Mouse (Mus musculus) embryonic fibroblast, embryonic 13.5 days (primary cell): Measurements from ENCODE around the gene Il2rb.

Experiments used
- CTCF ChIP-seq: IDR thresholded peaks from 2 replicates; pipeline ENCODE4 v1.5.1; 2011; ENCODE audit warnings: mild to moderate bottlenecking, control low read depth, low read length, moderate library complexity, borderline replicate concordance; ENCODE audit not compliant: insufficient read depth
- POLR2A ChIP-seq: IDR thresholded peaks from 2 replicates; pipeline ENCODE4 v1.6.1; 2011; ENCODE audit warnings: low read depth, mild to moderate bottlenecking, control low read depth, low read length, moderate library complexity

DNA sequence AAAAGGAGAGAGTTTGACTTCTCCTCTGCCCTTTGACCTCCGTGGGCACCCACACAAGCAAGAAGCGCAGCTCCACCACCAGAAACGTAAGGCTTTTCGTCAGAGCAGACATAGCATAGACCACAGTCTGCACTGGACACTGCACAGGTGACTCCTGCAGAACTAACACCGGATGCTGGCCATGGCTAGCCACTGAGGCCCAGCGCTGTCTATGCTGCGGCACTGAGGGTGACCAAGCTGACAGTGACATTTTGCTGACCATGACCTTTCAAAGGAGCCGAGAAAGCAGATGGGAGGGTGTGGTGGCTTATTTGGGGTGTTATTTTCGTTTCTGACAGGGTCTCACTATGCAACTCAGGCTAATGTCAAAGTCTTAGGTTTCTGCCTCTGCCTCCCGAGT lies 37.9 kb downstream of the Il2rb start:
- TF ChIP-seq POLR2A (no peak), CTCF (no peak)
